Mouse (Mus musculus) E14TG2a.4 (cell line): Measurements from ENCODE around the gene Gm10985.

Source experiments
- CTCF ChIP-seq: conservative IDR thresholded peaks from 2 replicates; pipeline ENCODE4 v1.5.1; 2014; ENCODE audit warnings: low read length
- NANOG ChIP-seq: IDR thresholded peaks from 2 replicates; pipeline ENCODE4 v1.6.1; 2014; ENCODE audit warnings: borderline replicate concordance, low read length, mixed read lengths
- POU5F1 ChIP-seq: IDR thresholded peaks from 2 replicates; pipeline ENCODE4 v1.6.1; 2014; ENCODE audit warnings: low read length, borderline replicate concordance

- TF ChIP-seq CTCF (no peak), NANOG (no peak), POU5F1 (no peak)
These were observed 48.0 kb upstream of the Gm10985 start for GRCm38 (mm10) chr3:53796933-53797332.
